Mouse (Mus musculus) forebrain, embryonic 15.5 days (tissue): ENCODE measurements around the gene Ksr2. TPM values are rescaled to one million over a fixed set of nuclear protein-coding genes. Genes with fewer than 3 reads are reported as not detected.
"Not testable (repeated sequence)": the region's sequence is repeated elsewhere in the genome, so short reads cannot be mapped to it uniquely, and the experiment has no call there.

Experiments
- ATAC-seq: fragments of 200-750 bp; cut with Nextera tagmentation; replicated peaks from 2 replicates; pipeline ENCODE4 v1.8.0; 2017; ENCODE audit warnings: mild to moderate bottlenecking, moderate TSS enrichment, moderate library complexity
- H3K27ac ChIP-seq: fragments of 300-500 bp; sonication (generic); replicated peaks from 2 replicates; pipeline ENCODE4 v1.5.1; 2015; ENCODE audit warnings: mild to moderate bottlenecking, inconsistent platforms
- H3K27me3 ChIP-seq: fragments of 300-500 bp; sonication (generic); 2 replicates; pipeline ENCODE4 v1.6.1; 2015; ENCODE audit warnings: inconsistent platforms
- H3K36me3 ChIP-seq: fragments of 300-500 bp; sonication (generic); 2 replicates; pipeline ENCODE4 v1.6.1; 2015; ENCODE audit warnings: mild to moderate bottlenecking, inconsistent platforms
- H3K4me1 ChIP-seq: fragments of 300-500 bp; sonication (generic); 2 replicates; pipeline ENCODE4 v1.6.1; 2015; ENCODE audit warnings: inconsistent platforms
- H3K4me2 ChIP-seq: fragments of 300-500 bp; sonication (generic); replicated peaks from 2 replicates; pipeline ENCODE4 v1.6.1; 2015; ENCODE audit warnings: mild to moderate bottlenecking, inconsistent platforms
- H3K4me3 ChIP-seq: fragments of 300-500 bp; sonication (generic); 2 replicates; pipeline ENCODE4 v1.5.1; 2015; ENCODE audit warnings: mild to moderate bottlenecking, inconsistent platforms
- H3K9ac ChIP-seq: fragments of 300-500 bp; sonication (generic); replicated peaks from 2 replicates; pipeline ENCODE4 v1.6.1; 2015; ENCODE audit warnings: mild to moderate bottlenecking, inconsistent platforms
- H3K9me3 ChIP-seq: fragments of 300-500 bp; sonication (generic); 2 replicates; pipeline ENCODE4 v1.6.1; 2016; ENCODE audit warnings: inconsistent platforms
- WGBS: fragments of 180-500 bp; shearing (Covaris S2); methylation state at CpG from one replicate; pipeline ENCODE4 v1.1.7; 2015; ENCODE audit warnings: mixed read lengths; 5-methylcytosine and 5-hydroxymethylcytosine counted together
- polyA plus RNA-seq: library from polyadenylated mRNA; unstranded; fragments of >200 nt; fragmentation: Nextera tagmentation; extraction: Ambion mirVana; gene quantifications from 2 replicates; pipeline ENCODE4 v1.2.1, GENCODE M21; 2015

Gene Ksr2
- polyA plus RNA-seq, 1 experiment from 2014 or later = 5.5 TPM

DNA sequence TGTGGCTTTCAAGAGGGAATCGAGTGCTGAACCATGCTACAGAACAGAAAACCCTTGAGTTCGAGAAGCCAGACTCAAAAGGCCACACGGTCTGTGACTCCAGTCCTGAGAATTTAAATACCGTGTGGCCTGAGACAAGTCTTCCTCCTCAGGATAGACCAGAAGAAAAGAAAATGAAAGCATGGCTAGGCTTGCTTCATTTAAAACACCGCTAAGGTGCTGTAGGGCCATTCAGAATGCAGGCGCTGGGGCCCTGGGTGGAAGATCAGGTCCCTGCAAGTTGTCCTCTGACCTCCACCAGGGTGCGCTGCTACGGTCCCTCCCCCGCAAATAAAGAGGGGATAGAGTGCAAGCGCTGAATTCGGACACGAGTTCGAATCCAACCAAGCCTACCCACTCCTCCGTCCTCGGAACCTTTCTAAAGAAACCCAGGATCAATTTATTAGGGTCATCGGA, 25.5 kb upstream of the Ksr2 start:
- H3K4me2 ChIP-seq = peak overlapping the region; percentile 75
- WGBS = 9% methylated on average over 16 of the region's 16 CpGs

GRCm38 (mm10) chr5:117388877-117389276, 24.9 kb upstream of the Ksr2 start, which contains the start of gene Rfc5:
TSS of gene Rfc5 (minus strand) at chr5:117389047.
- H3K9ac ChIP-seq = peak within 1 kb of the TSS; percentile 90
- H3K4me1 ChIP-seq = peaks cover 13% of the 10 kb centered on the region
- peak within 1 kb of the TSS; percentile 69 for H3K27ac ChIP-seq
- WGBS = under 1% methylated on average over 44 of the region's 44 CpGs
- peak; percentile 97 for ATAC-seq
- H3K4me3 ChIP-seq = peak within 1 kb of the TSS; percentile 97
- no peaks in the 10 kb centered on the region for H3K9me3 ChIP-seq
- H3K4me2 ChIP-seq = peak within 1 kb of the TSS; percentile 75
- H3K27me3 ChIP-seq = no peaks in the 10 kb centered on the region
- peaks cover 14% of the 10 kb centered on the region for H3K36me3 ChIP-seq

More for the DNA sequence above, 25.5 kb upstream of the Ksr2 start:
- Histone ChIP-seq H3K9ac (peak overlapping the region; percentile 90), H3K4me1 (peaks cover 13% of the 10 kb centered on the region), H3K4me3 (peak overlapping the region; percentile 97), H3K27ac (peak overlapping the region; percentile 69), H3K9me3 (no peaks in the 10 kb centered on the region), H3K36me3 (peaks cover 14% of the 10 kb centered on the region), H3K27me3 (no peaks in the 10 kb centered on the region)
- peak; percentile 20; the same call in 1 of the 2 replicates for ATAC-seq

- ATAC-seq = no peak
- peaks cover 13% of the 10 kb centered on the region for H3K4me1 ChIP-seq
- WGBS = 96% methylated on average over 1 of the region's 1 CpGs
- H3K27me3 ChIP-seq = no peaks in the 10 kb centered on the region
- H3K27ac ChIP-seq = no peak overlapping the region
- H3K9me3 ChIP-seq = no peaks in the 10 kb centered on the region
- no peak overlapping the region for H3K9ac ChIP-seq
- no peak overlapping the region for H3K4me2 ChIP-seq
- H3K4me3 ChIP-seq = no peak overlapping the region
- H3K36me3 ChIP-seq = no peaks in the 10 kb centered on the region
Observed at GRCm38 (mm10) chr5:117390895-117391294, 22.9 kb upstream of the Ksr2 start.

DNA sequence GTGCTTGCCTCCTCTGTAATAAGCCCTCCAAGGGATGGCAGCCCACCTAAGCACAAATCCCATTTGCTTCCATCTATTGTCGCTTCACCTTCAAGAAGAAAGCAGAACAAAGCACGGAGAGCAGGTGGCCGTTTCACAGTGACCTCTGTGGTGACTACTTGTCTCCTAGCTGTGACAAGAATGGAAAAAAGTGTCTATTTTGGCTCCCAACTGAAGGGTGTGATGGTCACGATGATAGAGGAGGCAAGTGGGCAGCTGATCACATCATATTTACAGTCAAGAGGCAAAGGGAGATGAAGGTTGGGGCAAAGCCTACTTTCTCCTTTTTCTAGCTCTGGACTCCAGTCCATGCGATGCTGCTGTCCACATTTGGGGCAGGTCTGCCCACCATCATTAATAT, 18.0 kb upstream of the Ksr2 start:
- H3K9me3 ChIP-seq = no peaks in the 10 kb centered on the region
- H3K27ac ChIP-seq = no peak overlapping the region
- ATAC-seq = no peak
- 87% methylated on average over 5 of the region's 5 CpGs for WGBS
- H3K4me1 ChIP-seq = no peaks in the 10 kb centered on the region
- no peaks in the 10 kb centered on the region for H3K36me3 ChIP-seq
- H3K9ac ChIP-seq = no peak overlapping the region
- no peak overlapping the region for H3K4me3 ChIP-seq
- no peak overlapping the region for H3K4me2 ChIP-seq
- H3K27me3 ChIP-seq = no peaks in the 10 kb centered on the region

DNA sequence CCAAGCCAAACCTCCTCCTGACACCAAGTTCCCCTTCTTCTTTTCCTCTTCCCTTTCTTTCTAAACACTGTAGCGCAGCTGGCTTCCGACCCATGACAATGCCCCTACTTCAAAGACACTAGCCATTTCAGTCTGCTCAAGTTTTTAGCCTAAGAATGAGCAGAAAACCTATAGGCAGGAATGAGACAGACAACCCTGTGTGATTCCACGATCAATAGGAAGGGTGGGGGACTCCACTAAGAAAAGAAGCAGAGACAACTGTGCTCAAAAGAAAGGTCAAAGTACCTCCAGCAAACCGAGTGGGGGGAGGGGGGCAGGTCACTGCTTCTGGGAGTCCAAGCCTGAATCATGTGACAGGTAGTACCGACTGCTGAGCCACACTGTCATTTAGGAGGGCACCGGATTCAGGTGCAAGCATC, 17.2 kb upstream of the Ksr2 start:
- no peak overlapping the region for H3K4me2 ChIP-seq
- H3K4me3 ChIP-seq = no peak overlapping the region
- ATAC-seq = no peak
- 66% methylated on average over 6 of the region's 6 CpGs for WGBS
- no peaks in the 10 kb centered on the region for H3K36me3 ChIP-seq
- H3K27ac ChIP-seq = no peak overlapping the region
- no peaks in the 10 kb centered on the region for H3K9me3 ChIP-seq
- H3K27me3 ChIP-seq = no peaks in the 10 kb centered on the region
- H3K9ac ChIP-seq = no peak overlapping the region
- no peaks in the 10 kb centered on the region for H3K4me1 ChIP-seq

GRCm38 (mm10) chr5:117397371-117397770, 16.4 kb upstream of the Ksr2 start:
- Histone ChIP-seq H3K27ac (no peak overlapping the region), H3K4me1 (no peaks in the 10 kb centered on the region), H3K36me3 (no peaks in the 10 kb centered on the region), H3K9me3 (no peaks in the 10 kb centered on the region), H3K27me3 (no peaks in the 10 kb centered on the region), H3K4me2 (no peak overlapping the region), H3K9ac (no peak overlapping the region), H3K4me3 (no peak overlapping the region)
- ATAC-seq = no peak
- WGBS = 81% methylated on average over 6 of the region's 6 CpGs

DNA sequence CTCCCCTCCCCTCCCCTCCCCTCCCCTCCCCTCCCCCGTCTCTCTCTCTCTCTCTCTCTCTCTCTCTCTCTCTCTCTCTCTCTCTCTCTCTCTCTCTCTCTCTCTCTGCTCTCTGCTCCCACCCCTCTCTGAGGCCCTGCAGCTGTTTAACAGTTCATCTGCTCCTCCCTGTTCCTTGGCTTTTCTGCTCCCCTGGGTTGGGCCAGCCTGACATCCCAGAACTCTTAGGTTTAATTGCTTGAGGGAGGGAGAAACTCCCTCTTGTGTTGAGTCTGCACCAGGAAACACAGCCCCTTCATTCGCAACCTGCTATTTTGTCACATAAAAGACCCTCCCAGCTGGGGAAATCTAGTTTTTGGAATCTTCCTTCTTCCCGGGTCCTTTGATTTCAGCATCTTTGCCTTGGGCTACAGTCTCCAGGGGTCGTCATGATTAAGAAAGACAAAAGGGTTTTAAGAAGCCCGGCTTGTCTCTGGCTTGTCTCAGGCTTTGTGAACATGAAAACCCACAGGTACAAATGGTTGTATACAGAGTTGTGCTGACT, 15.7 kb upstream of the Ksr2 start:
- WGBS = 9% methylated on average over 4 of the region's 5 CpGs

DNA sequence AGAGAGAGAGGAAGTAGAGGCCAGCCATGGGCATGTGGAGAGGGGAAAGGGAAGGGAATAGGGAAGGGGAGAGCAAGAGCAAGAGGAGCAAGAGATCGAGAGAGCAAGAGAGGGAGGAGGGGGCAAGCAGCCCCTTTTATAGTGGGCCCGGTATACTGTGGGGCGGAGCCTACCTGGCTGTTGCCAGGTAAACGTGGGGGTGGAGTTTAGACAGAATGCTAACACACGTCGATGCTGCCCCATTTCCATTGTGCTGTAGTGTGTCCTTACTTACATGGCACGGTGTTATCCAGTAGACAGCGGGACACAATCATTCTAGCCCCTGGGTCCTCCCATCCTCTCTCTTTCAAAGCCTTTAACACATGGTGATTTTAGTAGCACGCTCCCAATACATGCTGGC, 14.5 kb upstream of the Ksr2 start:
- Histone ChIP-seq H3K27ac (no peak overlapping the region), H3K27me3 (no peaks in the 10 kb centered on the region), H3K9ac (no peak overlapping the region), H3K36me3 (no peaks in the 10 kb centered on the region), H3K9me3 (no peaks in the 10 kb centered on the region), H3K4me3 (no peak overlapping the region), H3K4me1 (no peaks in the 10 kb centered on the region), H3K4me2 (no peak overlapping the region)
- ATAC-seq = no peak
- WGBS = 84% methylated on average over 9 of the region's 9 CpGs

More for the DNA sequence above, 15.7 kb upstream of the Ksr2 start:
- H3K9ac ChIP-seq = no peak overlapping the region
- no peak for ATAC-seq
- H3K9me3 ChIP-seq = no peaks in the 10 kb centered on the region
- no peak overlapping the region for H3K4me3 ChIP-seq
- no peaks in the 10 kb centered on the region for H3K27me3 ChIP-seq
- H3K4me2 ChIP-seq = no peak overlapping the region
- H3K36me3 ChIP-seq = no peaks in the 10 kb centered on the region
- H3K4me1 ChIP-seq = no peaks in the 10 kb centered on the region
- no peak overlapping the region for H3K27ac ChIP-seq

GRCm38 (mm10) chr5:117403609-117404008, 10.2 kb upstream of the Ksr2 start:
- no peaks in the 10 kb centered on the region for H3K36me3 ChIP-seq
- H3K9me3 ChIP-seq = no peaks in the 10 kb centered on the region
- H3K27me3 ChIP-seq = no peaks in the 10 kb centered on the region
- WGBS = 88% methylated on average over 8 of the region's 8 CpGs
- no peak overlapping the region for H3K9ac ChIP-seq
- no peak overlapping the region for H3K4me3 ChIP-seq
- H3K4me1 ChIP-seq = no peaks in the 10 kb centered on the region
- no peak overlapping the region for H3K27ac ChIP-seq
- no peak overlapping the region for H3K4me2 ChIP-seq
- no peak for ATAC-seq

DNA sequence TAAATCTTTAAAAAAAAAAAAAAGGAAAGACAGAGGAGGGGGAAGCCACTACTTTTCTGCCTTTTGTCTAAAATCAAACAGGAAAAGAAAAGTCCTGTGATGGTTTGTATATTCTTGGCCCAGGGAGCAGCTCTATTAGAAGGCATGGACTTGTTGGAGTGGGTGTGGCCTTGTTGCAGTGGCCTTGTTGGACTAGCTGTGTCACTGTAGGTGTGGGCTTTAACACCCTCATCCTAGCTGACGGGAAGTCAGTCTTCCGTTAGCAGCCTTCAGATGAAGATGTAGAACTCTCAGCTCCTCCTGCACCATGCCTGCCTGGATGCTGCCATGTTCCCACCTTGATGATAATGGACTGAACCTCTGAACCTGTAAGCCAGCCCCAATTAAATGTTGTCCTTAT, 9.1 kb upstream of the Ksr2 start:
- not testable (repeated sequence) for H3K4me3 ChIP-seq, H3K9me3 ChIP-seq, ATAC-seq, H3K27ac ChIP-seq, H3K27me3 ChIP-seq, H3K4me2 ChIP-seq, H3K36me3 ChIP-seq, H3K4me1 ChIP-seq, H3K9ac ChIP-seq
- WGBS = 92% methylated on average over 2 of the region's 2 CpGs

DNA sequence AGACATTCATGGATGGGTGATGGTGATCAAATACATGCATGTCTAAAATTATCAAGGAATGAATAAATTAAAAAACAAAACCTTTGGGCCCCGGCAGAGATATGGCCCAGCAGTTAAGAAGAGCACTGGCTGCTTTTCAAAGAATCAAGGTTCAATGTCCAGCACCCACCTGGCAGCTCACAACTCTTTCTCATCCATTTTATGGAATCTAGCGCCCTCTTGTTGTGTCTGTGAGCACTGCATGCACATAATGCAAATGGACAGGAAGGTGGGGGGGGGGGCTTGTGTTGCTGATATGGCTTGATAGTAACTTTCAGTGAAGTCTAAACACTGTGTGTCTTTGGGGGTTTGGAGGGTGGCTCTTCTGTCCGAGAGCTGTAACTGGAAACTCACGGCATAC, 5.6 kb upstream of the Ksr2 start:
- Histone ChIP-seq H3K36me3 (no peaks in the 10 kb centered on the region), H3K27ac (no peak overlapping the region), H3K4me2 (no peak overlapping the region), H3K9me3 (no peaks in the 10 kb centered on the region), H3K9ac (no peak overlapping the region), H3K4me1 (peaks cover 2% of the 10 kb centered on the region), H3K27me3 (no peaks in the 10 kb centered on the region), H3K4me3 (no peak overlapping the region)
- 75% methylated on average over 4 of the region's 4 CpGs for WGBS
- ATAC-seq = no peak

DNA sequence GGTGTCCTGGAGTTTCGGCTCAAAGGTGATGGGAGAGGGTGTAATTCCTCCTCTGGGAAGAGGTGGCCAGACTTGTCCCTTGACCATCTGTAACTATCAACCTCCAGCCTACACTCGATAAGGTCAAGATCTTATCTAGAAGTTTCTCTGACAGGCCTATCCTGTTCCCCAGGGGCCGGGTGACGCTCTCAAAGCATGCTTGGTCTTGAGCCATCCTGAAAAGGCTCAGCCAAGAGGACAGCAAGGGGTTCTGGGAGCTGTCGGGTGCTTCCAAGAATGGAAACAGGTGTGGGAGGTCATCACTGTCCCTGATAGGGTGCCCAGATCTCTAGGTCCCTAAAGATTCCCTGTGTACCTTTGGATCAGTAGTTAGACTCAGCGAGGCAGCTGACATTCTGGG, 4.4 kb upstream of the Ksr2 start:
- ATAC-seq = no peak
- Histone ChIP-seq H3K36me3 (no peaks in the 10 kb centered on the region), H3K9me3 (no peaks in the 10 kb centered on the region), H3K4me2 (no peak overlapping the region), H3K4me1 (peaks cover 4% of the 10 kb centered on the region), H3K4me3 (no peak overlapping the region), H3K9ac (no peak overlapping the region), H3K27ac (no peak overlapping the region), H3K27me3 (no peaks in the 10 kb centered on the region)
- 78% methylated on average over 6 of the region's 6 CpGs for WGBS

GRCm38 (mm10) chr5:117414611-117415010, 811 bp downstream of the Ksr2 start:
- Histone ChIP-seq H3K9me3 (no peaks in the 10 kb centered on the region), H3K4me1 (peaks cover 22% of the 10 kb centered on the region), H3K4me2 (peak overlapping the region; percentile 81), H3K27ac (peak overlapping the region; percentile 94), H3K36me3 (no peaks in the 10 kb centered on the region), H3K9ac (peak overlapping the region; percentile 69), H3K4me3 (peak overlapping the region; percentile 73), H3K27me3 (no peaks in the 10 kb centered on the region)
- under 1% methylated on average over 10 of the region's 10 CpGs for WGBS
- no peak; the same call in 1 of the 2 replicates for ATAC-seq
